Mouse (Mus musculus): ENCODE measurements at regions not wholly inside any gene's neighbourhood (a gene's known extent, or its start where the extent isn't known, plus 50 kb on each side); places are given as distances from the start of the nearest gene placed in this dataset.
"Not testable (repeated sequence)": the region's sequence is repeated elsewhere in the genome, so short reads cannot be mapped to it uniquely, and the experiment has no call there.

- no peak for DNase-seq
These were observed 271.2 kb upstream of the Arrdc3 start for GRCm38 (mm10) chr13:80611937-80612336.

- no peak for DNase-seq
These were observed 269.9 kb upstream of the Arrdc3 start for GRCm38 (mm10) chr13:80613167-80613883.

- no peak for DNase-seq
These were observed 269.3 kb upstream of the Arrdc3 start for GRCm38 (mm10) chr13:80613884-80614247.

GRCm38 (mm10) chr13:80614971-80615370, 268.2 kb upstream of the Arrdc3 start:
- DNase-seq: no peak

GRCm38 (mm10) chr13:80623005-80623404, 260.2 kb upstream of the Arrdc3 start:
- no peak for DNase-seq

- DNase-seq: no peak
These were observed 241.8 kb upstream of the Arrdc3 start for GRCm38 (mm10) chr13:80641334-80641733.

GRCm38 (mm10) chr13:80647578-80647977, 235.6 kb upstream of the Arrdc3 start:
- no peak for DNase-seq

- no peak for DNase-seq
These were observed 230.1 kb upstream of the Arrdc3 start for GRCm38 (mm10) chr13:80652967-80653539.

GRCm38 (mm10) chr13:80666186-80666713, 216.9 kb upstream of the Arrdc3 start:
- no peak for DNase-seq

- DNase-seq: no peak
These were observed 193.3 kb upstream of the Arrdc3 start for GRCm38 (mm10) chr13:80689871-80690270.

GRCm38 (mm10) chr13:80690654-80691386, 192.4 kb upstream of the Arrdc3 start:
- DNase-seq: no peak

- no peak for DNase-seq
These were observed 187.5 kb upstream of the Arrdc3 start for GRCm38 (mm10) chr13:80695549-80696150.

GRCm38 (mm10) chr13:80709531-80710306, 173.5 kb upstream of the Arrdc3 start:
- DNase-seq: peak in 1 of 2 experiments; percentile 27

- peak in 1 of 2 experiments; percentile 14 for DNase-seq
These were observed 163.9 kb upstream of the Arrdc3 start for GRCm38 (mm10) chr13:80719313-80719712.

- DNase-seq: no peak
These were observed 159.8 kb upstream of the Arrdc3 start for GRCm38 (mm10) chr13:80723215-80724006.

- DNase-seq: no peak
These were observed 154.0 kb upstream of the Arrdc3 start for GRCm38 (mm10) chr13:80729202-80729601.

GRCm38 (mm10) chr13:80745991-80746390, 137.2 kb upstream of the Arrdc3 start:
- DNase-seq: no peak

- DNase-seq: not testable (repeated sequence)
These were observed 136.2 kb upstream of the Arrdc3 start for GRCm38 (mm10) chr13:80747022-80747421.

Measured in lung, adult 18-20 months (tissue).